Mouse (Mus musculus): ENCODE measurements at regions not wholly inside any gene's neighbourhood (a gene's known extent, or its start where the extent isn't known, plus 50 kb on each side); places are given as distances from the start of the nearest gene placed in this dataset.
A peak's percentile ranks its signal among the peaks of the same experiment; 100 is the strongest.

GRCm38 (mm10) chr6:105549366-105549765, 128.1 kb upstream of the Cntn4 start:
- DNase-seq (ENCODE audit: extremely low spot score in 1 of 2, low spot score in 1 of 2), result no peak

- no peak for DNase-seq (ENCODE audit: extremely low spot score in 1 of 2, low spot score in 1 of 2)
Measured at GRCm38 (mm10) chr6:105568301-105568700, 109.2 kb upstream of the Cntn4 start.

- DNase-seq (ENCODE audit: extremely low spot score in 1 of 2, low spot score in 1 of 2), result peak in 1 of 2 experiments; percentile 7
Measured at GRCm38 (mm10) chr6:105569103-105569502, 108.4 kb upstream of the Cntn4 start.

- DNase-seq (ENCODE audit: extremely low spot score in 1 of 2, low spot score in 1 of 2), result no peak
Measured at GRCm38 (mm10) chr6:105604234-105604633, 73.2 kb upstream of the Cntn4 start.
